Mouse (Mus musculus) embryo, embryonic 10 days (tissue): ENCODE measurements around the gene Igsf11.

Experiments
- DNase-seq: peaks from one replicate; pipeline ENCODE4 v3.0.0-alpha.2; 2015; ENCODE audit warnings: low spot score

Gene Igsf11

GRCm38 (mm10) chr16:38940805-38941204 is 48.3 kb downstream of the Igsf11 start:
- DNase-seq: no peak

GRCm38 (mm10) chr16:38941275-38941674 is 48.8 kb downstream of the Igsf11 start:
- peak; percentile 81 for DNase-seq

DNA sequence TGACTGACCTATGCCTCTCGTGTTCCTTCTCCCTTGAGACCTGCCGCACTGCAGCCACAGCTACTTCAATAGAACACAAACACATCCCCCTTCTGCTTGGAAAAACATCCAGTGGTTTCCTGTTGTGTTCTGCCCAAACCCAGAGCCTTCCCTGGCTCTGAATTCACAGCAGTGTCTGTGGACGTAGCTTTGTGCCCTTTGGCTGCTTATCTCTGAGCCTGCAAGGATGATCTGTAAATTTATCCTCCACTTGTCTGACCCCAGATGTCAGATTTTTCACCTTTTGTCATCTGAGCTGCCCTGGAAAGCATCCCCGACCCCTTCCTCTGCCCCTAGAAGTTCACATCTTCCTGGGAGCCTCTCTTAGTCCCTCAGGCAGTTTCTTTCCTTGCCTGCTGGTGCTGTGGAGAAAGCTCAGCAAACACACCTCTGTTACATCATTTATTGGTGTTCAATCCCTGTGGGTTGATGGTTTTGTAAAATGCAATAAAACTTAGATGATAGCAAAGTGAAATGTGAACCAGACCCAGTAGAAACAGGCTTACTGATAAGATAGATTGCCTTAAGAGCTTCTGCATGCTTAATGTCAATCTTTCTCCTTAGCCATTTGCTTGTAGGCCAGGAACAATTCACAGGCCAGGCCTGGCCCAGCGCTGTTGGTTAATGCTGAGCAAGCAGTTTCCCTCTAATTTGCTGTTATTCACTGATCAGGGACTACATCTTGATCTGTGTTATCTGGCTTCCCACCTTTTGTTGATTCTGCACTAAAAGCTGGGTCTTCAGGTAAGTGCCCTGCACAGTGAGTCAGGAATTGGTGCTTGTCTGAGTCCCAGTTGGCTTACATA is 51.5 kb downstream of the Igsf11 start:
- peak; percentile 58 for DNase-seq

GRCm38 (mm10) chr16:38945111-38945510 is 52.6 kb downstream of the Igsf11 start:
- DNase-seq: no peak

- peak; percentile 45 for DNase-seq
These were observed 53.1 kb downstream of the Igsf11 start for GRCm38 (mm10) chr16:38945581-38945981.

DNA sequence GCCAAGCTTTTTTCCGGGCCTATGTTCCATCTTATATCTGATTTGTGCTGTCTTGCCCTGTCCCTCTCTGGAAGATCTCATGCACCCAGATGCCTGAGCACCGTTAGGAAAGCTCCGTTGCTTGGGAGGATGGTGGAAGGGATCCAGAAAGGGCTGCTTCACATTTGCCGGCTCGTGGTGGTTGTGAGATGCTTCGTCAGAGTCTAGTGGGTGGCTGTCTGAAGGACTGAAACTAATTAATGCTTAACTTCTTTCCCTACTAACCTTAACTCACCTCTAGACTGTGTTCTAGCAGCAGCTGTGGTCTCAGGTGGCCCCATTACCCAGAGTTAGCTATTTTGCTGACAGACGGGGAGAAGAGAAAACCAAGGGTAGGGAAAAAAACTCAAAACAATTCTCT is 54.0 kb downstream of the Igsf11 start:
- no peak for DNase-seq

DNA sequence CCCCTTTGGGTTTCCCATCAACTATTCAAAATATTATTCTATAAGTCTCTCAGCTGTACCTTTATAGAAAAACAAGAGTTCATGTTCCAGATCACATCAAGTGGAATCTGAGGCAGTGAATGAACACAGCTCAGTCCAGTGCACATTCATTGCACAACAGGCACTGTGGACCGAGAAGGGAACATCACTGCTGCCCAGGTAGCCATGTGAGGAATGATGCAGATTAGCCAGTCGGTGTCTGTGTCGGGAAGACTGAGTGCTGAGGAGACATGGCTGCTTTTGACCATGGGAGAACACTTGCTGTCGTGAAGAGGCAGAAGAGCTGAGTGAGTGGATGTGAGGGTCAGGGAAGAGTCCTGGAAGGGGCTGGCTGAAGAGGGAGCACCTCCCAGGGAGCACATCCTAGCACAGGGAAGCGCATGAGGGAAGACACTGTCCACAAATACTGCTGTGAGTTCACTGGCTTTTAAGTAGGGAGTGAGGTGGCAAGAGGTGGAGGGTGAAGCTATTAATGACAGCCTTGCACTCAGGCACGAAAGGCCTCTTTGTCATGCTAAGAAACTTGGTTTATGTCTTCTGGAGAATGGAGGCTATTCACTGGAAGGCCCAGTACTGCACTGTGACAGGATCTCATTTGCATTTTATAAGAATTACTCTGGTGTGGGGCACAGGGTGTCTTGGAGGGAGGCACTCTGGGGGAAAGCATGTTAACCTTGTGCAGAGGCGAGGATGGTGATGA is 54.8 kb downstream of the Igsf11 start:
- peak; percentile 40 for DNase-seq

DNA sequence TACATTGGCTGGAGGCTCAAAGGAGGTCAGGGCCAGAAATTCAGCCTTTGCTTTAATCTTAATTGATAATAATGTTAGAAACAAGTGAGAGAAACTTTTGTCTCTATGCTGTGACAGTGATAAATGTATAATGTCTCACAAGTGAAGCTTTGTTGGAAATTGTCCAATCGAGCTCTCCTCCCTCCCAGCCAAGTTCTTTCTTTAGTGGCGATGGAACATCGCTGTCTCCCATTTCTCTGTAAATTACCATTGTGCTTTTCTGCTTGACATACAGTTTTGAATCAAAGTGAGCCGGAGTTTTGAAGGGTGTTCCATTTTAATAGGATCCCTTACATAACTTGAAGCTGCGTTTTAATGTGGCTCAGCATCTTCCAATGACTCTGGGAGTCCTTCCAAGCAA is 56.0 kb downstream of the Igsf11 start:
- no peak for DNase-seq

DNA sequence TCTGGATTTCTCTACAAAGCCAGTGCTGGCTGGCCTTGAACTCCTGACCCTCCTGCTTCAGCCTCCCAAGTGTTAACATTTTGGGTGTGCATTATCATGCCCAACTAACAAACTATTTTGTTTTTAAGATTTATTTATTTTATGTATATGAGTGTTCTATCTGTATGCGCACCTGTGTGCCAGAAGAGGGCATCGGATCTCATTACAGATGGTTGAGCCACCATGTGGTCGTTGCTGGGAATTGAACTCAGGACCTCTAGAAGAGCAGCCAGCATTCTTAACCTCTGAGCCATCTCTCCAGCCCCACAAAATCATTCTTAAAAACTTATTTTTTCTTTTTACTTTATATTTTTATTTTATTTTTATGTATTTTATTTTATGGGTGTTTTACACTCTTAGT is 60.4 kb downstream of the Igsf11 start:
- DNase-seq: no peak

GRCm38 (mm10) chr16:38953821-38954220 is 61.4 kb downstream of the Igsf11 start:
- DNase-seq: no peak

DNA sequence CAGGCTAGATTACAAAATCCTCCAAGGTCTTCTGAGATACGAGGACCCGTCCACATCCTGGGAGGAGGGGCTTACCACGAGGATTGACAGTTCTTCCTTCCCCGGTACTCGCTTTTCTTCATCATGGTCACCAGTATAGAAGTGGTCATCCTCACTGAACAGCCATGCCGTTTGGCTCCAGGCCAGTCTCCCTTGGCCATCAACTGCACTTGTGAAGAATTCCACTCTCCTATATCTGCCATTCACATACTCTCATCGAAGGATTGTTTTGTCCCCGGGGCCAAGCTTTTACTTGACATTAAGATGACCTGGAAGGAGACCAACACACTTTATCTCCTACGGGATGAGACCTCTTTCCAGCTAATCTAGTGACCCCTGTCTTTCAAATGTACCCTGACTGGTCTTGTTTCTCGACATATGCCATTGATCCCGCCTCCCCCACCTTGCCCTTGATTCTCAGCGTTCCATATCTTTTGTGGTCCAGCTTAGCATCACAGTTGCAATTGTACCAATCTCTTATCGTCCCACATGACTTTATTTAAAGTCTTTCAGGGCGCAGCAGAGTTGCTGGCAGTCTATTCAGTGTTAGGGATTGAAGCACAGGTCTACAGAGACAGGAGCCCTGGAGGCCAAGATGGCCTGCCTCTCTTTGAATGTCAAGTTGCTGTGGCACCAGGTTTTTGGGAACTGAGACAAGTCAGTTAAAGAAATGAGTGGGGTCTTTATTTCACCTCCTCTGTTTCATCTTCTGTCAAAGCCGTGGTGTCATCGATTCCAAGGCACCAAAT is 62.2 kb downstream of the Igsf11 start:
- DNase-seq: no peak

DNA sequence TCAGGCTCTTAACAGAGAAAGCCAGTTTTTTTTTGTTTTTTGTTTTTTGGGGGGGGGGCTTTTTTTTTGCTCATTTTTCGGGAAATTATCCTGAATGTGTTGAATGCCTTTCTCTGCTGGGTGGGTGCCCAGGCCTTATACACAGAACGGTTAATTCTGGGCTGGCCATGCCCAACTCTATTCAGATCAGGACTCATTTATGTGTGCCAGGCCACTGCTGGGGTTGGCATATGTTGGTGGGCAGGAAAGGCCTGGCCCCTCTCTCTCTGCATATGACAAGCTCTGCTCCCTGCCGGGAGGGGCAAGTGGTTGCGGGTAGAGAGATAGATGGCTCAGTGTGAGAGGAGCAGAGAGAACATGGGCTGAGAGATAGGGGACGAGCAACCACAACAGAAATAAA is 62.8 kb downstream of the Igsf11 start:
- no peak for DNase-seq

- no peak for DNase-seq
These were observed 66.3 kb downstream of the Igsf11 start for GRCm38 (mm10) chr16:38958801-38959200.

DNA sequence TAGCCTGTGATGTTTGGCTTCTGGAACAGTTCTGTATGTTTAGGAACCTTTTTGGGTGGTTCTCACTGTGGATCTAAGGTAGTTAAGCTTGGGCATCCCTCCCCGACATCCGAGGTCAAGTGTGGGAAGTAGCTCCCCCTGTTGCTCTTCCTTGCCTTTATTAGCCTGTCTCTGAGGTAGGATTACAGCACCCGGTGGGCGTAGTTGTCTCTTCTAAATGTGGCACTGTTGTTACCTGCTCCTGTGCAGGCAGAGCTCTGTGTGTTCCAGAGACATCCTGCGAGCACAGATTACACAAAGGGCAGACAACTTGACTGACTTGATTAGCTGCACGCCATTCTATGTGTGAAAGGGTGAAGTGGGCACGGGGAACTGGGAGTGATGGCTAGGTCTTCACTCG is 68.1 kb downstream of the Igsf11 start:
- DNase-seq: no peak

GRCm38 (mm10) chr16:38961865-38962264 is 69.4 kb downstream of the Igsf11 start:
- DNase-seq: no peak

GRCm38 (mm10) chr16:38962695-38963094 is 70.2 kb downstream of the Igsf11 start:
- DNase-seq: no peak

- no peak for DNase-seq
These were observed 74.6 kb downstream of the Igsf11 start for GRCm38 (mm10) chr16:38967026-38967425.

DNA sequence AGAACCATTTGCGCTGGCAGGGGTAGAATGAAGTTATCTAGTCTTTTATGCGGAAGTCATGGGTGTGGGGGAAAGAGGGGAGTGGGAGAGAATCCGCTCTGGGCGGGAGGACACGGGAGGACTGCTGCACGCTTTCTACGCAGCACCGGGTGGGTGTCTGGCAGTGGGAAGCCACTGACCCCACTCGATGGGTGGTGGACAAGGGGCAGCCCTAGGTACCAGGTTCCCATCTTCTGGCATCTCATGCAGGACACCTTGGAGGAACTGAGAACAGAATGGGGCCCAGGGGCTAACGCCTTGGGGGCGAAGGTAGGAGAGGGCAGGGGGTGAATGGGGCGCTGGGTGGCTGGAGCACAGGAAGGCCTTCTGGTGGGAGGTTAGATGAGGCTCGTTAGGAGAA is 83.7 kb downstream of the Igsf11 start:
- no peak for DNase-seq

GRCm38 (mm10) chr16:38978546-38978945 is 86.1 kb downstream of the Igsf11 start:
- no peak for DNase-seq

- DNase-seq: no peak
These were observed 88.1 kb downstream of the Igsf11 start for GRCm38 (mm10) chr16:38980546-38980945.

DNA sequence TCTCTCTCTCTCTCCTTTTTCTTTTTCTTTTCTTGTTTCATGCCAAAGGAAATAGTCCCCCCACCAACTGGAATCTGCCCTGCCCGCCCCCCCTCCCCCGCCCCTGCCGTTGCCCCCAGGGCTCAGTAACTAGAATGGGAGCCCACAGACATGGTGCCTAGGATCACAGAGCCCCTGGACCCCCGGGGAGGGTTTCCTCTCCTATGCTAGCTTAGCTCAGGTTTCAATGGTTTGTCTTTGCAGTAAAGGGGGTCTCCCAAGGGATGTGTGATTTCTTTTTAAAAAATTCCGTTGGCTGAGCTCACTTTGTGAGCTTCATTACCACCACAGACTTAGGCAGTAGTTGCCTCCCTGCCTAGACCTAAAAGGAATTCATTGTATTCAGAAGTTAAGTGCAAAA is 89.6 kb downstream of the Igsf11 start:
- DNase-seq: peak; percentile 21

DNA sequence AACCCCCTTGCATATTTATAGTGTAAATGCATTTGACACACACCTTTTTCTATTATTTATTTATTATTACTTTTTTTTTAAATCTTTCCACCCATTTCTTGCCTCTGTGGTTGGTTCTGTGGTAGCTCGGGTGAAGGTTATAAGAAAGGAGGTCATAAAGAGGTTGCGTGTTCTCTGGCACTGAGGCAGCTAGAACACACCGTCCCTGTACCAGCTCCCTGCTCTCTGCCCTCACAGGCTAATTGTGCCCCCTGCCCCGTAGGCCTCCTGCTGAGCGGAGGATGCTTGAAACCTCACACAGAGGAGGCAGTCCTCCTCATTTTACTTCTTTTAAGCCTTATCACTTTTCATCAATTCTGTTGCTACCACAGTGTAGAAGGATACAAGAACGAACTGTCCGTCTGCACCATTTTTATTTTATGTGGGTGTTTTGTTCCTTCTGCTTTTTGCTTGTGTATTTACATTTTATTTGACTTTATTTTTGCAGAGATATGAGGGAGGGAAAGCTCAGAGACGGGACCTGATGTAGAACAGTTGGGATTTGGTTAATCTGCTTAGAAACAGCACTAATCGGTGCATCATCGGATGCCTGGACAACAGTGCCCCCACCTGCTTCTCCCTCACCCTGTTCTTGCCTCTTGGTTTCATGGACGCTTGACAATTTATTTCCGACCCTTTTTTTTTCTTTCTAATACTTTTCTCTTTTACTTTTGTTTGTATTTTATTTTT is 90.2 kb downstream of the Igsf11 start:
- DNase-seq: no peak
